8 mouse cellular contexts compared by ENCODE assay signal in genomic region chr10:81059603-81060543, GRCm38 (mm10). TPM values are rescaled to one million over a fixed set of nuclear protein-coding genes. Genes with fewer than 3 reads are reported as not detected.
DNase-seq lines count a peak whose midpoint lies in the region; ATAC-seq lines count a peak whose summit lies in the region.

Gene Sgta (minus strand): TSS chr10:81060181.

- DNase-seq in adipocyte (ENCODE audit: low spot score) = peak; percentile 100
- peak; percentile 100 for DNase-seq in embryo, embryonic 10 days (ENCODE audit: low spot score)
- peak; percentile 97 for DNase-seq in gastrocnemius, postnatal 10 days
- DNase-seq in induced T-regulatory cell, adult 2 months (ENCODE audit: low read depth) = peak; percentile 99
- DNase-seq in left cerebral cortex, adult 9 months (ENCODE audit: low spot score in 2 of 2) = peak; percentile 100
- DNase-seq in right cerebral cortex, postnatal 14 days = peak; percentile 99
- DNase-seq in urinary bladder, postnatal 36 days (ENCODE audit: low spot score in 2 of 2) = peak; percentile 99 to 100

- ATAC-seq in megakaryocyte progenitor cell, adult 5-6 weeks (replicated peaks; ENCODE audit: poor library complexity) = peak; percentile 99

RNA-seq across cellular contexts. Expression of gene Sgta, which starts in this region (rescaled TPM):
- total RNA-seq in gastrocnemius, postnatal 10 days (2021) = 10 to 100 TPM; 82.2 to 84.4 TPM
- total RNA-seq in megakaryocyte progenitor cell, adult 5-6 weeks (2015) = 27.0 and 37.6 TPM in 2 replicates
- 31.1 and 31.7 TPM in 2 replicates for total RNA-seq in megakaryocyte progenitor cell, adult 5-6 weeks (2017)

Comparison
In these comparisons a context has a peak if more than half of its experiments do, and no peak if none do; other contexts are left out.
1. Peak in every context shown above with its lines: DNase-seq and ATAC-seq.